Mouse (Mus musculus): ENCODE results near the gene Pde4b. TPM values are rescaled to one million over a fixed set of nuclear protein-coding genes. Genes with fewer than 3 reads are reported as not detected.

Pde4b gene
- polyA plus RNA-seq, 1 experiment, result 19.5 TPM

DNA sequence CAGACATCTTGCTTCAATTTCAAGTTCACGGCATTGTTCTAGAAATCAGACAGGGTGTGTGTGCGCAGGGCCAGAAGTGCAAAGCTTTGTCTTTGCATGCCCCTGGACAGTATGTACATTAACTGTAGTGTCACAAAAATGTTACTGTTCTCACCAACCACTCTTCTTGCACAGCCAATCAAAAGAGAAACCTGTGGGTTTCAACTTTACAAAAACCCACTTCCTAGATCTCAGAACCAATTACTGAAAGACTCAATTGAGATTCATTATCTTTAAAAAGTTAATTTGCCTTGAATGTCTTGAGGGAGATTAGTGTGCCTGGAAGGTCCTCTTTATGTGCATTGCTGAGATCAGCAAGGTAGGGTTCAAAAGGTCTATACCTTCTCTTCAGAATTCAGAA lies 431.0 kb downstream of the Pde4b start:
- Histone ChIP-seq H3K4me3 (ENCODE audit: insufficient read depth, low read length) (no peak overlapping the region), H3K27ac (ENCODE audit: insufficient read depth, low read depth, low read length) (no peak overlapping the region), H3K4me1 (ENCODE audit: control insufficient read depth, insufficient read depth, low read length) (peaks cover 53% of the 10 kb centered on the region)
- TF ChIP-seq CTCF (IDR thresholded peaks at IDR 0.05; ENCODE audit: low read depth, low read length) (no peak), POLR2A (IDR thresholded peaks at IDR 0.05; ENCODE audit: borderline replicate concordance, low read depth, low read length) (no peak)

GRCm38 (mm10) chr4:102520669-102521261 lies 433.4 kb downstream of the Pde4b start:
- no peak for TF ChIP-seq POLR2A (IDR thresholded peaks at IDR 0.05; ENCODE audit: borderline replicate concordance, low read depth, low read length)
- TF ChIP-seq CTCF (IDR thresholded peaks at IDR 0.05; ENCODE audit: low read depth, low read length), result no peak
- Histone ChIP-seq H3K4me3 (ENCODE audit: insufficient read depth, low read length) (no peak overlapping the region), H3K4me1 (ENCODE audit: control insufficient read depth, insufficient read depth, low read length) (peaks cover 33% of the 10 kb centered on the region), H3K27ac (ENCODE audit: insufficient read depth, low read depth, low read length) (no peak overlapping the region)

DNA sequence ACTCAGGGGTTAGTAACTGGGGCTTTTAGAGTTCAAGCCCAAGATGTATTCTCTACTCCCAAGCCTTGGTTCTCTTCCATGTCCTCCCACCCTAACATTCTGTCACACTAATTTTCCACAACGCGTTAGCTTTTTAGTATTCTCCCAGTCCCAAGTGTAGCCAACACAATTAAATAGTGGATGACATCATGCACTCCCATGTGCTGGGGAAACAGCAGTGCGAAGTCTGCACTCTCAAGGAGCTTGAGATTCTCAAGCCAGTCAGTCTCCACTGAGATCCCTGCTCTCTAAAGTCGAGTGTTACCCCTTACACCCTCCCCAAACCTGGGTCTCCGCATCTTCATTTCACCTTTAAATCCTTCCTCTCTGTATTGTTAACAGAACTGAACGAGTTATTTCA lies 434.1 kb downstream of the Pde4b start:
- Histone ChIP-seq H3K4me1 (ENCODE audit: control insufficient read depth, insufficient read depth, low read length) (peaks cover 28% of the 10 kb centered on the region), H3K4me3 (ENCODE audit: insufficient read depth, low read length) (no peak overlapping the region), H3K27ac (ENCODE audit: insufficient read depth, low read depth, low read length) (no peak overlapping the region)
- TF ChIP-seq POLR2A (IDR thresholded peaks at IDR 0.05; ENCODE audit: borderline replicate concordance, low read depth, low read length), result no peak
- no peak for TF ChIP-seq CTCF (IDR thresholded peaks at IDR 0.05; ENCODE audit: low read depth, low read length)

DNA sequence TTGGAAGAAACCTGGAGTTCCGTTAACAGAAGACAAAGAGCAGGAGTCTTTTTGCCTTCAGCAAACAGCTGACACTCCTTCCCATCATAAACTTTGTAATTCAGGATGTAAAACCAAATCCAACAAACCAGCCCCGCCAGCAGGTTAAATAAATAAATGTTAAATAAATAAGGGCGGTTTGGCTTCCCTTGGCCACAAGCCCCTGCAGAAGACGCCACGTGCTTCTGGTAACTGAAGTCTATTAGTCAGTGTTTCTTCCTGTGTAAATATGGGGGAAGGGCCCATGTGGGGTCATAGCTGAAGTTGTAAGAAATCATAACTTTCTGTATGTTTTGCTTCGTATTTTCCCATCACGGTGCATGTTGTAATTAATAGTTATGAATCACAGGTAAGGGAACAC lies 440.0 kb downstream of the Pde4b start:
- TF ChIP-seq CTCF (IDR thresholded peaks at IDR 0.05; ENCODE audit: low read depth, low read length), result no peak
- no peak for TF ChIP-seq POLR2A (IDR thresholded peaks at IDR 0.05; ENCODE audit: borderline replicate concordance, low read depth, low read length)
- H3K27ac ChIP-seq (ENCODE audit: insufficient read depth, low read depth, low read length), result no peak overlapping the region
- no peaks in the 10 kb centered on the region for H3K4me1 ChIP-seq (ENCODE audit: control insufficient read depth, insufficient read depth, low read length)
- H3K4me3 ChIP-seq (ENCODE audit: insufficient read depth, low read length), result no peak overlapping the region

GRCm38 (mm10) chr4:102530797-102531196 lies 443.5 kb downstream of the Pde4b start:
- Histone ChIP-seq H3K27ac (ENCODE audit: insufficient read depth, low read depth, low read length) (no peak overlapping the region), H3K4me1 (ENCODE audit: control insufficient read depth, insufficient read depth, low read length) (peaks cover 9% of the 10 kb centered on the region), H3K4me3 (ENCODE audit: insufficient read depth, low read length) (no peak overlapping the region)
- TF ChIP-seq POLR2A (IDR thresholded peaks at IDR 0.05; ENCODE audit: borderline replicate concordance, low read depth, low read length) (no peak), CTCF (IDR thresholded peaks at IDR 0.05; ENCODE audit: low read depth, low read length) (no peak)

DNA sequence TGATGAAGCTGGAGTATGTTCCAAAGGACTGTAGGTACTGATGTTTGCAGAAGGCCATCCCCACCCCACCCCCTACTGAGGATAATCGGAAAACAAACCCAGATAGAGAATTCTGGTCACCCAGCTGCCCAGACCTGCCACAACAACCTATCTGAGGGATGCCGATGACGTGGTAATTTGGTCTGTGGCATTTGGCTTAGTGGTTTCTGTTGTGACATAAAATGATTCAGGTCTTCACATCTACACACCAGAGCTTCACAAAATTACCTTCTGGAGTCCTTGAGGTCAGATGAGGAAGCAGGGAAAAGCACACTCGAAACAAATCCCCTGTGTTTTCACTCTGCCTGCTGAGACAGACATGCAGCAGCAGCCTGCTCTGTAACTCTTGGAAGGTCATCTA lies 444.4 kb downstream of the Pde4b start:
- no peak for TF ChIP-seq CTCF (IDR thresholded peaks at IDR 0.05; ENCODE audit: low read depth, low read length)
- no peak for TF ChIP-seq POLR2A (IDR thresholded peaks at IDR 0.05; ENCODE audit: borderline replicate concordance, low read depth, low read length)
- H3K4me1 ChIP-seq (ENCODE audit: control insufficient read depth, insufficient read depth, low read length), result peaks cover 9% of the 10 kb centered on the region
- no peak overlapping the region for H3K4me3 ChIP-seq (ENCODE audit: insufficient read depth, low read length)
- no peak overlapping the region for H3K27ac ChIP-seq (ENCODE audit: insufficient read depth, low read depth, low read length)

- Histone ChIP-seq H3K4me1 (ENCODE audit: control insufficient read depth, insufficient read depth, low read length) (peaks cover 9% of the 10 kb centered on the region), H3K4me3 (ENCODE audit: insufficient read depth, low read length) (no peak overlapping the region), H3K27ac (ENCODE audit: insufficient read depth, low read depth, low read length) (peak overlapping the region; percentile 49; the same call in 1 of the 2 replicates)
- TF ChIP-seq CTCF (IDR thresholded peaks at IDR 0.05; ENCODE audit: low read depth, low read length) (no peak), POLR2A (IDR thresholded peaks at IDR 0.05; ENCODE audit: borderline replicate concordance, low read depth, low read length) (no peak)
These were observed 446.1 kb downstream of the Pde4b start for GRCm38 (mm10) chr4:102533183-102534048.

- H3K4me1 ChIP-seq (ENCODE audit: control insufficient read depth, insufficient read depth, low read length), result peaks cover 9% of the 10 kb centered on the region
- no peak overlapping the region for H3K4me3 ChIP-seq (ENCODE audit: insufficient read depth, low read length)
- H3K27ac ChIP-seq (ENCODE audit: insufficient read depth, low read depth, low read length), result peak overlapping the region; percentile 49; the same call in 1 of the 2 replicates
- no peak for TF ChIP-seq CTCF (IDR thresholded peaks at IDR 0.05; ENCODE audit: low read depth, low read length)
- TF ChIP-seq POLR2A (IDR thresholded peaks at IDR 0.05; ENCODE audit: borderline replicate concordance, low read depth, low read length), result no peak
These were observed 446.8 kb downstream of the Pde4b start for GRCm38 (mm10) chr4:102534049-102534730.

DNA sequence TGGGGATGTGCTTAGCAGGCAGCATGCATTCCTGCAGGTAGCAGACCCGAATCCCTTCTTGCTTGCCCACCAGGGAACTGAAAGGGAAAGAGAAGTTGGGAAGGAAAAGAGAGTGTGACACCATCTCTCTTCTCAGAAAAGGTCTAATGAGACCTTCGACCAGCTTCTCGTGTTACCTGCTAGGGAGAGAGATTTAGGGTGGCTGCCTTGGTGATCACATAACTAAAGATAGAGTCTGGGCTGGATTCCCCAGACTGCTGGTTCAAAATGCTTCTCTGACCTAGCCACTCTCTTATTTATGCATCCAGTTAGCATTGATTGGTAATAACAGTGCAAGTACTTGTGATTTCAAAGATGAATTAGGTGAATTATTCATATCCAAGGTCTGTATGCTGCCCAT lies 448.5 kb downstream of the Pde4b start:
- Histone ChIP-seq H3K4me1 (ENCODE audit: control insufficient read depth, insufficient read depth, low read length) (peaks cover 9% of the 10 kb centered on the region), H3K4me3 (ENCODE audit: insufficient read depth, low read length) (no peak overlapping the region), H3K27ac (ENCODE audit: insufficient read depth, low read depth, low read length) (no peak overlapping the region)
- no peak for TF ChIP-seq POLR2A (IDR thresholded peaks at IDR 0.05; ENCODE audit: borderline replicate concordance, low read depth, low read length)
- TF ChIP-seq CTCF (IDR thresholded peaks at IDR 0.05; ENCODE audit: low read depth, low read length), result no peak

Measured in bone marrow macrophage, adult 2 months (primary cell).